Mouse (Mus musculus): ENCODE data around the gene 1700020D05Rik. TPM values are rescaled to one million over a fixed set of nuclear protein-coding genes. Genes with fewer than 3 reads are reported as not detected.

Gene 1700020D05Rik
- total and polyA plus RNA-seq, 3 experiments, result 0.23 to 0.34 TPM; not detected in 1

GRCm38 (mm10) chr19:5510031-5511026, 6.7 kb upstream of the 1700020D05Rik start, which contains the start of gene Snx32:
Gene Snx32 (minus strand): TSS chr19:5510538.
- in situ Hi-C loops (cut with MboI; ENCODE audit: low pct_ligation_motif_present, low pct_unique_long_range_greater_than_20kb, low sequenced_read_pairs) (no loop called here), dilution Hi-C loops (cut with MboI; ENCODE audit: extremely low pct_ligation_motif_present, extremely low pct_unique_long_range_greater_than_20kb, low sequenced_read_pairs) (no loop called here)
- Histone ChIP-seq H3K27me3 (replicated peaks) (peaks cover 3% of the 10 kb centered on the region), H3K9me3 (replicated peaks; ENCODE audit: low read length) (no peaks in the 10 kb centered on the region), H3K27ac (ENCODE audit: insufficient read depth, low read depth) (no peak within 1 kb of the TSS), H3K36me3 (replicated peaks in 1 of 2; ENCODE audit: control insufficient read depth in 1 of 2, insufficient read depth in 1 of 2, low read length in 1 of 2) (no peaks in the 10 kb centered on the region), H3K79me2 (replicated peaks; ENCODE audit: control insufficient read depth, extremely low read depth, insufficient read depth, poor library complexity, severe bottlenecking) (no peaks in the 10 kb centered on the region), H3K9ac (ENCODE audit: insufficient read depth, low read depth) (peak within 1 kb of the TSS; percentile 72), H3K4me1 (ENCODE audit: control insufficient read depth in 1 of 2, insufficient read depth in 2 of 2) (peaks cover 6 to 31% of the 10 kb centered on the region in 2 experiments), H3K4me2 (ENCODE audit: insufficient read depth, low read depth, poor library complexity, severe bottlenecking) (peak within 1 kb of the TSS; percentile 89), H3K4me3 (replicated peaks in 1 of 3; ENCODE audit: low read depth in 2 of 3, low read length in 2 of 3, poor library complexity in 1 of 3) (peak within 1 kb of the TSS; percentile 63 to 79 (median 72))
- peak; percentile 99 for DNase-seq (ENCODE audit: extremely low read depth)
- TF ChIP-seq RAD21 (IDR thresholded peaks at IDR 0.05; ENCODE audit: low read depth, low read length), result no peak
- no peak for TF ChIP-seq RCOR1 (conservative IDR thresholded peaks at IDR 0.05; ENCODE audit: low read depth, low read length)
- TF ChIP-seq UBTF (IDR thresholded peaks at IDR 0.05; ENCODE audit: low read depth, low read length), result no peak
- TF ChIP-seq USF2 (conservative IDR thresholded peaks at IDR 0.05; ENCODE audit: low read depth, low read length), result peak; percentile 95
- TF ChIP-seq BHLHE40 (IDR thresholded peaks at IDR 0.05; ENCODE audit: low read depth, low read length), result peak; percentile 91
- TF ChIP-seq SIN3A (IDR thresholded peaks at IDR 0.05; ENCODE audit: low read length), result peak; percentile 99
- TF ChIP-seq CHD1 (IDR thresholded peaks at IDR 0.05; ENCODE audit: low read depth, low read length), result peak; percentile 65; the same call in 1 of the 2 replicates
- TF ChIP-seq MEF2A (IDR thresholded peaks at IDR 0.05; ENCODE audit: borderline replicate concordance, low read depth, low read length), result 0 out of 2 replicates have a peak, but pooled peaks have one; percentile 28
- TF ChIP-seq MYC (IDR thresholded peaks at IDR 0.05; ENCODE audit: low read depth, low read length), result peak; percentile 37; the same call in 1 of the 2 replicates
- TF ChIP-seq E2F4 (IDR thresholded peaks at IDR 0.05; ENCODE audit: insufficient replicate concordance, low read depth, low read length), result no peak
- peak in 1 of 2 experiments; percentile 14; a peak in 1 of 4 replicates for TF ChIP-seq CTCF (conservative IDR thresholded peaks at IDR 0.05 in 1 of 2, IDR thresholded peaks at IDR 0.05 in 1 of 2; ENCODE audit: low read depth in 2 of 2, low read length in 2 of 2)
- TF ChIP-seq MAZ (IDR thresholded peaks at IDR 0.05; ENCODE audit: low read depth, low read length), result peak; percentile 8; the same call in 1 of the 2 replicates
- TF ChIP-seq MXI1 (IDR thresholded peaks at IDR 0.05; ENCODE audit: low read depth, low read length), result peak; percentile 71
- TF ChIP-seq TCF12 (IDR thresholded peaks at IDR 0.05; ENCODE audit: low read depth, low read length), result no peak
- TF ChIP-seq MAX (IDR thresholded peaks at IDR 0.05; ENCODE audit: low read length), result peak; percentile 98
- TF ChIP-seq ZMIZ1 (IDR thresholded peaks at IDR 0.05; ENCODE audit: low read depth, low read length), result peak; percentile 48; the same call in 1 of the 2 replicates
- TF ChIP-seq POLR2A (IDR thresholded peaks at IDR 0.05; ENCODE audit: low read depth, low read length), result peak; percentile 51; the same call in 1 of the 2 replicates
- peak; percentile 96 for TF ChIP-seq CHD2 (IDR thresholded peaks at IDR 0.05; ENCODE audit: low read length)
- TF ChIP-seq ETS1 (conservative IDR thresholded peaks at IDR 0.05; ENCODE audit: low read depth, low read length), result peak; percentile 56
- TF ChIP-seq JUND (conservative IDR thresholded peaks at IDR 0.05; ENCODE audit: low read depth, low read length), result no peak
- peak; percentile 96 for TF ChIP-seq TBP (conservative IDR thresholded peaks at IDR 0.05; ENCODE audit: low read depth, low read length)
- peak; percentile 67 for TF ChIP-seq HCFC1 (IDR thresholded peaks at IDR 0.05; ENCODE audit: low read depth, low read length)
- TF ChIP-seq ELF1 (IDR thresholded peaks at IDR 0.05; ENCODE audit: low read depth, low read length), result peak; percentile 80
- TF ChIP-seq MAFK (IDR thresholded peaks at IDR 0.05; ENCODE audit: insufficient replicate concordance, low read length), result peak; percentile 89
- TF ChIP-seq USF1 (IDR thresholded peaks at IDR 0.05; ENCODE audit: low read depth, low read length), result peak; percentile 96
- peak; percentile 87 for TF ChIP-seq NRF1 (IDR thresholded peaks at IDR 0.05; ENCODE audit: low read depth, low read length)
